Mouse (Mus musculus): ENCODE results near the gene Smyd3. TPM values are rescaled to one million over a fixed set of nuclear protein-coding genes. Genes with fewer than 3 reads are reported as not detected.

Smyd3 gene
- polyA plus RNA-seq, 1 experiment from 2014 or later, result 11.3 TPM

- Histone ChIP-seq H3K4me1 (replicated peaks; ENCODE audit: control insufficient read depth, insufficient read depth, low read length) (no peaks in the 10 kb centered on the region), H3K4me3 (ENCODE audit: low read depth, low read length) (no peak overlapping the region), H3K9me3 (ENCODE audit: control insufficient read depth) (no peaks in the 10 kb centered on the region), H3K27ac (ENCODE audit: low read depth, low read length) (no peak overlapping the region), H3K36me3 (ENCODE audit: control insufficient read depth, insufficient read depth) (no peaks in the 10 kb centered on the region), H3K27me3 (replicated peaks; ENCODE audit: control insufficient read depth, insufficient read depth, low read length) (no peaks in the 10 kb centered on the region), H3K4me2 (replicated peaks; ENCODE audit: low read depth) (no peak overlapping the region), H3K9ac (ENCODE audit: low read depth, low read length) (no peak overlapping the region)
- WGBS, result 87% methylated on average over 12 of the region's 12 CpGs
- no peak for TF ChIP-seq CTCF (IDR thresholded peaks at IDR 0.05; ENCODE audit: low read depth)
- ATAC-seq, result no peak
Observed at GRCm38 (mm10) chr1:179424879-179425472, 92.9 kb downstream of the Smyd3 start.

DNA sequence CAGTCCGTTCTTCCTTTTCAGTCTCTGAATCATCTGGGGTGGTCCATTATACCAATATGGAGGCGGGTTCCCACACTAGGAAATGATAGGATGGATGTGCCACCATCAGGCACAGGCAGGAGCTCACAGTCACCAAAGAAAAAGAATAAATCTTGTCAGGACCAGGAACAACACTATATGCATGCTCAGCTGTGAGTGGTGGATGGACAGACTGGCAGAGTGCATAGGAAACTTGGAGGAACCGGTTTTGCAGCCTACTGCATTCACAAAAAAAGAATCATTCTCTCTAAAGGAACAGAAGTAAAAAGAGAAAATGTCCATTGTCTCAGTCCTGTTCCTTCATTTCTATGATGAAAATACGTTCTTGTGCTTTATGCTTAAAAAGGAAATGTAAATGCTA is 98.8 kb downstream of the Smyd3 start:
- H3K27me3 ChIP-seq (replicated peaks; ENCODE audit: control insufficient read depth, insufficient read depth, low read length), result no peaks in the 10 kb centered on the region
- no peak for ATAC-seq
- no peak overlapping the region for H3K27ac ChIP-seq (ENCODE audit: low read depth, low read length)
- H3K4me2 ChIP-seq (replicated peaks; ENCODE audit: low read depth), result no peak overlapping the region
- H3K4me3 ChIP-seq (ENCODE audit: low read depth, low read length), result no peak overlapping the region
- H3K9me3 ChIP-seq (ENCODE audit: control insufficient read depth), result no peaks in the 10 kb centered on the region
- H3K4me1 ChIP-seq (replicated peaks; ENCODE audit: control insufficient read depth, insufficient read depth, low read length), result no peaks in the 10 kb centered on the region
- 66% methylated on average over 4 of the region's 4 CpGs for WGBS
- no peak overlapping the region for H3K9ac ChIP-seq (ENCODE audit: low read depth, low read length)
- H3K36me3 ChIP-seq (ENCODE audit: control insufficient read depth, insufficient read depth), result no peaks in the 10 kb centered on the region
- no peak for TF ChIP-seq CTCF (IDR thresholded peaks at IDR 0.05; ENCODE audit: low read depth)

- H3K9ac ChIP-seq (ENCODE audit: low read depth, low read length), result no peak overlapping the region
- H3K36me3 ChIP-seq (ENCODE audit: control insufficient read depth, insufficient read depth), result no peaks in the 10 kb centered on the region
- TF ChIP-seq CTCF (IDR thresholded peaks at IDR 0.05; ENCODE audit: low read depth), result no peak
- 89% methylated on average over 4 of the region's 4 CpGs for WGBS
- no peak overlapping the region for H3K27ac ChIP-seq (ENCODE audit: low read depth, low read length)
- no peaks in the 10 kb centered on the region for H3K9me3 ChIP-seq (ENCODE audit: control insufficient read depth)
- no peaks in the 10 kb centered on the region for H3K27me3 ChIP-seq (replicated peaks; ENCODE audit: control insufficient read depth, insufficient read depth, low read length)
- ATAC-seq, result no peak
- H3K4me2 ChIP-seq (replicated peaks; ENCODE audit: low read depth), result no peak overlapping the region
- H3K4me1 ChIP-seq (replicated peaks; ENCODE audit: control insufficient read depth, insufficient read depth, low read length), result no peaks in the 10 kb centered on the region
- H3K4me3 ChIP-seq (ENCODE audit: low read depth, low read length), result no peak overlapping the region
Observed at GRCm38 (mm10) chr1:179408086-179408485, 109.8 kb downstream of the Smyd3 start.

DNA sequence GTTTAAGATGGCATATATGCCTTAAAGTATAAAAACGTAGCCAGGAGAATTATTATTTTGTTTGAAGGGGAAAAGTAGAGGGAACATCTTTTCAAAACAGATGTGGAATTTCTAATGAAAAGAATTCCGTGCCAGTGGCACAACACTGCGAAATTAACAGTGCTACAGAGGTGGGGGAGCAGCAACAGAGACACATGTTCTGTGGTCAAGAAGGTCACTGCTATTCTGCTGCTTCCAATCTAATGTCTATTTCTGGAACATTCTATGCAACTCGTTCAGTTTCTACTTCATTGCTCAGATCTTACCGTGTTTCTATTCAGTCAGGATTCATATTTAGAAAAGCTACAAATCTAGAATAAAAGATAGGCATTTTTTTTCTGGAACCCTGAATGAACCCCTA is 117.0 kb downstream of the Smyd3 start:
- TF ChIP-seq CTCF (IDR thresholded peaks at IDR 0.05; ENCODE audit: low read depth), result no peak
- 82% methylated on average over 5 of the region's 5 CpGs for WGBS
- Histone ChIP-seq H3K4me3 (ENCODE audit: low read depth, low read length) (no peak overlapping the region), H3K27ac (ENCODE audit: low read depth, low read length) (no peak overlapping the region), H3K4me2 (replicated peaks; ENCODE audit: low read depth) (no peak overlapping the region), H3K36me3 (ENCODE audit: control insufficient read depth, insufficient read depth) (peaks cover 4% of the 10 kb centered on the region; the same call in 1 of the 2 replicates), H3K4me1 (replicated peaks; ENCODE audit: control insufficient read depth, insufficient read depth, low read length) (no peaks in the 10 kb centered on the region), H3K27me3 (replicated peaks; ENCODE audit: control insufficient read depth, insufficient read depth, low read length) (no peaks in the 10 kb centered on the region), H3K9me3 (ENCODE audit: control insufficient read depth) (no peaks in the 10 kb centered on the region), H3K9ac (ENCODE audit: low read depth, low read length) (no peak overlapping the region)
- no peak for ATAC-seq

DNA sequence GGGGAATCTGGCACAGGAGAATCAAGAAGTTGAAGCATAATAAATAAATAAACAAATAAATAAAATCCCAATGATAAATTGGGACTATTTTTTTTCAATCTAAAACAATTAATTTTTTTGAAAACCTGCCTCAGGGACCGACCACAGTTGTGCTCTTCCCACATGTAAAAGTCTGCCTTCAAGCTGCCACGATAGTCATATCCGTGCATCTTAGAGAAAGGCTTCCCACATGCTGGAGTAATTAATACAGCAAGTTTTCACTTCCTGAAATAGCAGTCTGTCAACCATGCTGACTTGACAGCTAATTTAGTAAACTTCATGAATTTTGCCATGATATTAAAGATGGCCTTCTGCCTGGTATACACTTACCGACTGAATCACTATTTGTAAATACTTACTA is 119.2 kb downstream of the Smyd3 start:
- 92% methylated on average over 4 of the region's 4 CpGs for WGBS
- Histone ChIP-seq H3K4me1 (replicated peaks; ENCODE audit: control insufficient read depth, insufficient read depth, low read length) (no peaks in the 10 kb centered on the region), H3K27ac (ENCODE audit: low read depth, low read length) (no peak overlapping the region), H3K9ac (ENCODE audit: low read depth, low read length) (no peak overlapping the region), H3K9me3 (ENCODE audit: control insufficient read depth) (no peaks in the 10 kb centered on the region), H3K36me3 (ENCODE audit: control insufficient read depth, insufficient read depth) (peaks cover 4% of the 10 kb centered on the region; the same call in 1 of the 2 replicates), H3K27me3 (replicated peaks; ENCODE audit: control insufficient read depth, insufficient read depth, low read length) (no peaks in the 10 kb centered on the region), H3K4me2 (replicated peaks; ENCODE audit: low read depth) (no peak overlapping the region), H3K4me3 (ENCODE audit: low read depth, low read length) (no peak overlapping the region)
- no peak for ATAC-seq
- TF ChIP-seq CTCF (IDR thresholded peaks at IDR 0.05; ENCODE audit: low read depth), result no peak

DNA sequence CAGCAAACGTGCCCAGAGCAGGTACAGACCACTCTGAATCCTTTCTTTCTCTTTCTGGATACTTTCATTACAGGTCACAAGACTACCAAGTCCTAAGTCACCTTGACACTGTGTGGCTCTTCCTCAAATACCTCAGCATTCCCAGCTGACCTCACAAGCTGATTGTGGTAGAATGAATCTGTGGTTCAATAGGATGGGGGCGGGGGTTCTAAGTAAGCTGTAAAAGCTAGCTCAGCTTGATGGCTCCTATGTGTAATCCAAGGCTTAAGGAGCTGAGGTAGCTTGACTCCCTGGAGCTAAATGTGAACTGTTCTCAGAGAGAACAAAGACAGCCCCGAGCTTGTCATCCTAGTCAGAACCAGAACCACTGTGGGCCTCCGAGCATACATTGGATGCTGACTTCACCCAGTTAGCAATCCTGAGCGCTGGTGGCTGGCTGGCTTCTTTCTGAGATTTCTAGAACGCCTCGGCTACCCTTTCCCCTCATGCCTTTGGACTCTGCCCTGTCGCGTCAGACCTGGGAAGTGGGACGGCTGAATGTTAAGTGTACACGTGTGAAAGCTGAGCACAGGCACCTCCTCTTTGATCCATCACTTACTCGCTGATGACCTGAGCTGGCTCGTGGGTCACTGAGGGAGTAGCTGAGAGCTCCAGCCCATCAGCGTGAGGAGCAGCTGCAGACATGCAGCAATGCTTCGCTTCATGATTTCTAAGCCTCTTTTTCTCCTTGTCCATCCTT is 131.4 kb downstream of the Smyd3 start:
- Histone ChIP-seq H3K4me1 (replicated peaks; ENCODE audit: control insufficient read depth, insufficient read depth, low read length) (no peaks in the 10 kb centered on the region), H3K4me3 (ENCODE audit: low read depth, low read length) (no peak overlapping the region), H3K27me3 (replicated peaks; ENCODE audit: control insufficient read depth, insufficient read depth, low read length) (no peaks in the 10 kb centered on the region), H3K9ac (ENCODE audit: low read depth, low read length) (no peak overlapping the region), H3K36me3 (ENCODE audit: control insufficient read depth, insufficient read depth) (no peaks in the 10 kb centered on the region), H3K9me3 (ENCODE audit: control insufficient read depth) (no peaks in the 10 kb centered on the region), H3K27ac (ENCODE audit: low read depth, low read length) (no peak overlapping the region), H3K4me2 (replicated peaks; ENCODE audit: low read depth) (no peak overlapping the region)
- no peak for TF ChIP-seq CTCF (IDR thresholded peaks at IDR 0.05; ENCODE audit: low read depth)
- ATAC-seq, result peak; percentile 97
- WGBS, result 40% methylated on average over 15 of the region's 15 CpGs

Measured in intestine, postnatal 0 days (tissue).